Mouse (Mus musculus) lung, embryonic 14.5 days (tissue): ENCODE measurements around the gene Tnfaip2. TPM values are rescaled to one million over a fixed set of nuclear protein-coding genes. Genes with fewer than 3 reads are reported as not detected.

Source experiments
- ATAC-seq: fragments of 200-750 bp; cut with Nextera tagmentation; 2 replicates; pipeline ENCODE4 v1.8.0; 2017; ENCODE audit warnings: mild to moderate bottlenecking, moderate TSS enrichment, moderate library complexity; ENCODE audit not compliant: insufficient read depth
- DNase-seq: peaks from one replicate; pipeline ENCODE4 v3.0.0-alpha.2; 2015
- H3K27ac ChIP-seq: fragments of 300-500 bp; sonication (generic); 2 replicates; pipeline ENCODE4 v1.5.1; 2014; ENCODE audit warnings: low read depth, mild to moderate bottlenecking, moderate library complexity
- H3K27me3 ChIP-seq: fragments of 300-500 bp; sonication (generic); 2 replicates; pipeline ENCODE4 v1.6.1; 2014; ENCODE audit warnings: low read length, control low read depth; ENCODE audit not compliant: insufficient read depth
- H3K36me3 ChIP-seq: fragments of 300-500 bp; sonication (generic); 2 replicates; pipeline ENCODE4 v1.6.1; 2014; ENCODE audit warnings: control low read depth; ENCODE audit not compliant: insufficient read depth
- H3K4me1 ChIP-seq: fragments of 300-500 bp; sonication (generic); 2 replicates; pipeline ENCODE4 v1.6.1; 2014; ENCODE audit warnings: antibody characterized with exemption, control low read depth; ENCODE audit not compliant: insufficient read depth
- H3K4me2 ChIP-seq: fragments of 300-500 bp; sonication (generic); 2 replicates; pipeline ENCODE4 v1.6.1; 2014; ENCODE audit warnings: mild to moderate bottlenecking
- H3K4me3 ChIP-seq: fragments of 300-500 bp; sonication (generic); 2 replicates; pipeline ENCODE4 v1.5.1; 2014; ENCODE audit warnings: low read depth, low read length
- H3K9ac ChIP-seq: fragments of 300-500 bp; sonication (generic); 2 replicates; pipeline ENCODE4 v1.6.1; 2014
- H3K9me3 ChIP-seq: fragments of 300-500 bp; sonication (generic); 2 replicates; pipeline ENCODE4 v1.6.1; 2016; ENCODE audit warnings: low read depth, low read length, control low read depth
- CTCF ChIP-seq: IDR thresholded peaks from 2 replicates; pipeline ENCODE4 v1.5.1; 2016; ENCODE audit warnings: antibody characterized with exemption, low read depth
- whole genome bisulfite sequencing: fragments of 180-500 bp; shearing (Covaris S2); extraction: QIAGEN DNeasy Blood & Tissue Kit; methylation state at CpG from one replicate; pipeline ENCODE4 v1.1.7; 2014; 5-methylcytosine and 5-hydroxymethylcytosine counted together
- polyA plus RNA-seq: library from polyadenylated mRNA; unstranded; fragments of >200 nt; fragmentation: Nextera tagmentation; extraction: Ambion mirVana; gene quantifications from 2 replicates; pipeline ENCODE4 v1.2.1, GENCODE M21; 2014

The Tnfaip2 gene
- 2.0 and 3.4 TPM in 2 replicates for polyA plus RNA-seq

- Histone ChIP-seq H3K4me3 (peak within 1 kb of the TSS; percentile 47), H3K36me3 (no peaks in the 10 kb centered on the region), H3K27me3 (peaks cover 61% of the 10 kb centered on the region), H3K9ac (peak within 1 kb of the TSS; percentile 44), H3K27ac (peak within 1 kb of the TSS; percentile 38; the same call in 1 of the 2 replicates), H3K9me3 (no peaks in the 10 kb centered on the region), H3K4me1 (peaks cover 3% of the 10 kb centered on the region; the same call in 1 of the 2 replicates), H3K4me2 (peak within 1 kb of the TSS; percentile 84)
- 1% methylated on average over 48 of the region's 48 CpGs for WGBS
- peak; percentile 87 for ATAC-seq
- no peak for TF ChIP-seq CTCF
- DNase-seq = peak; percentile 86
Measured at GRCm38 (mm10) chr12:111442309-111443010, at the start of gene Tnfaip2. Gene Tnfaip2, plus strand, starts transcription at chr12:111442469.

- WGBS = 86% methylated on average over 6 of the region's 6 CpGs
- DNase-seq = no peak
Measured at GRCm38 (mm10) chr12:111394008-111394407, 48.3 kb upstream of the Tnfaip2 start.

GRCm38 (mm10) chr12:111396997-111397396 lies 45.3 kb upstream of the Tnfaip2 start:
- 47% methylated on average over 5 of the region's 5 CpGs for WGBS
- ATAC-seq (no peak), DNase-seq (no peak)
- Histone ChIP-seq H3K36me3 (no peaks in the 10 kb centered on the region), H3K4me3 (no peak overlapping the region), H3K4me2 (no peak overlapping the region), H3K27me3 (peaks cover 5% of the 10 kb centered on the region; the same call in 1 of the 2 replicates), H3K9ac (no peak overlapping the region), H3K27ac (no peak overlapping the region), H3K4me1 (no peaks in the 10 kb centered on the region), H3K9me3 (no peaks in the 10 kb centered on the region)
- no peak for TF ChIP-seq CTCF

More at GRCm38 (mm10) chr12:111394008-111394407, 48.3 kb upstream of the Tnfaip2 start:
- Histone ChIP-seq H3K4me1 (no peaks in the 10 kb centered on the region), H3K4me2 (no peak overlapping the region), H3K9ac (no peak overlapping the region), H3K4me3 (no peak overlapping the region), H3K36me3 (no peaks in the 10 kb centered on the region), H3K9me3 (no peaks in the 10 kb centered on the region), H3K27me3 (no peaks in the 10 kb centered on the region; the same call in 1 of the 2 replicates), H3K27ac (no peak overlapping the region)
- ATAC-seq = no peak
- no peak for TF ChIP-seq CTCF

- Histone ChIP-seq H3K9me3 (no peaks in the 10 kb centered on the region), H3K36me3 (no peaks in the 10 kb centered on the region), H3K4me1 (no peaks in the 10 kb centered on the region), H3K27me3 (peaks cover 12% of the 10 kb centered on the region), H3K27ac (no peak overlapping the region), H3K4me2 (no peak overlapping the region), H3K9ac (no peak overlapping the region), H3K4me3 (no peak overlapping the region)
- WGBS = 20% methylated on average over 15 of the region's 15 CpGs
- ATAC-seq (peak; percentile 82), DNase-seq (peak; percentile 93)
- TF ChIP-seq CTCF = peak; percentile 95
Measured at GRCm38 (mm10) chr12:111401454-111402184, 40.6 kb upstream of the Tnfaip2 start.

- Histone ChIP-seq H3K4me3 (no peak overlapping the region), H3K27me3 (peaks cover 32% of the 10 kb centered on the region), H3K4me2 (no peak overlapping the region), H3K9ac (no peak overlapping the region), H3K4me1 (no peaks in the 10 kb centered on the region), H3K36me3 (no peaks in the 10 kb centered on the region), H3K9me3 (no peaks in the 10 kb centered on the region), H3K27ac (no peak overlapping the region)
- no peak for DNase-seq
- TF ChIP-seq CTCF = 0 out of 2 replicates have a peak, but pooled peaks have one; percentile 14
- no peak for ATAC-seq
- WGBS = 44% methylated on average over 10 of the region's 10 CpGs
Measured at GRCm38 (mm10) chr12:111404880-111405279, 37.4 kb upstream of the Tnfaip2 start.

GRCm38 (mm10) chr12:111406622-111407021 lies 35.6 kb upstream of the Tnfaip2 start, which contains the start of gene Lbhd2:
Gene Lbhd2, plus strand, starts transcription at chr12:111406809.
- Histone ChIP-seq H3K4me3 (peak within 1 kb of the TSS; percentile 21), H3K4me2 (peak within 1 kb of the TSS; percentile 52), H3K9ac (peak within 1 kb of the TSS; percentile 8; the same call in 1 of the 2 replicates), H3K27me3 (peaks cover 30% of the 10 kb centered on the region), H3K27ac (no peak within 1 kb of the TSS), H3K4me1 (no peaks in the 10 kb centered on the region), H3K9me3 (no peaks in the 10 kb centered on the region), H3K36me3 (no peaks in the 10 kb centered on the region)
- DNase-seq (peak; percentile 22), ATAC-seq (no peak)
- WGBS = 1% methylated on average over 24 of the region's 24 CpGs
- TF ChIP-seq CTCF = no peak

GRCm38 (mm10) chr12:111409583-111409982 lies 32.7 kb upstream of the Tnfaip2 start:
- Histone ChIP-seq H3K4me3 (no peak overlapping the region), H3K27me3 (peaks cover 26% of the 10 kb centered on the region), H3K4me1 (peaks cover 5% of the 10 kb centered on the region; the same call in 1 of the 2 replicates), H3K9ac (no peak overlapping the region), H3K9me3 (no peaks in the 10 kb centered on the region), H3K4me2 (no peak overlapping the region), H3K36me3 (no peaks in the 10 kb centered on the region), H3K27ac (no peak overlapping the region)
- ATAC-seq = no peak
- 39% methylated on average over 5 of the region's 5 CpGs for WGBS
- 0 out of 2 replicates have a peak, but pooled peaks have one; percentile 5 for TF ChIP-seq CTCF
- no peak for DNase-seq
